ENCODE assay signal across 18 mouse cellular contexts in genomic region chr5:117744654-117745178, GRCm38 (mm10). TPM values are rescaled to one million over a fixed set of nuclear protein-coding genes. Genes with fewer than 3 reads are reported as not detected.
A peak's percentile ranks its signal among the peaks of the same experiment; 100 is the strongest.
DNase-seq lines count a peak whose midpoint lies in the region; TF ChIP-seq lines count a peak whose summit lies in the region.
"Had no signal": no experiment of that assay in that cellular context is flagged by ENCODE, and none has a peak within 500 bp of the region (broad histone marks: within the 10 kb centered on the region; RNA-seq: fewer than 3 reads in every experiment).

No protein-coding gene starts in this region.

- DNase-seq in adrenal gland, postnatal 36 days: peak; percentile 17 to 23
- no peak for DNase-seq in adrenal gland, postnatal 4 days (ENCODE audit: low spot score in 2 of 2)
- peak; percentile 14 to 18 for DNase-seq in layer of hippocampus, adult 2 months (ENCODE audit: low spot score in 2 of 2)
- DNase-seq in layer of hippocampus, adult 9-10 months (ENCODE audit: low spot score): no peak
- peak; percentile 47 for DNase-seq in right cerebral cortex, adult 18-20 months
- DNase-seq in right cerebral cortex, postnatal 10 days (ENCODE audit: low spot score in 2 of 2): no peak
- DNase-seq in left cerebral cortex, postnatal 36 days (ENCODE audit: low spot score in 2 of 2): peak; percentile 11 to 15
- DNase-seq in heart, postnatal 25 days (ENCODE audit: low spot score): no peak
- DNase-seq: cerebellum, adult 2 months; heart, adult 18-20 months; kidney, adult 8-10 months; liver; liver, postnatal 0 days; lung, postnatal 14 days had no signal

- H3K4me3 ChIP-seq in layer of hippocampus, adult 2 months: no peak overlapping the region
- H3K4me3 ChIP-seq: embryonic facial prominence, embryonic 10.5 days; forebrain, embryonic 15.5 days; heart, embryonic 15.5 days; hindbrain, embryonic 10.5 days had no signal

- H3K27ac ChIP-seq in layer of hippocampus, adult 2 months: peak overlapping the region; percentile 51; the same call in 1 of the 2 replicates
- H3K27ac ChIP-seq: embryonic facial prominence, embryonic 10.5 days; forebrain, embryonic 15.5 days; heart, embryonic 15.5 days; hindbrain, embryonic 10.5 days had no signal

- TF ChIP-seq CTCF in layer of hippocampus, adult 2 months (conservative IDR thresholded peaks at IDR 0.05): no peak

- intact Hi-C loops in left cerebral cortex, postnatal 36 days (cut with DNase I): no loop called here
- intact Hi-C loops in heart, postnatal 25 days (cut with DNase I): no loop called here

RNA-seq across cellular contexts. Expression of gene Nos1, which starts 36.1 kb away (rescaled TPM):
- total RNA-seq in adrenal gland, postnatal 36 days (2021): under 1 TPM; 0.43 to 0.63 TPM
- 1 to 10 TPM; 1.1 to 1.3 TPM for total RNA-seq in adrenal gland, postnatal 4 days (2021)
- 10 to 100 TPM; 71.3 to 76.9 TPM for total RNA-seq in layer of hippocampus, adult 2 months (2021)
- total RNA-seq in left cerebral cortex, postnatal 36 days (2021): 10 to 100 TPM; 26.0 to 31.0 TPM
- total RNA-seq in heart, postnatal 25 days (2021): under 1 TPM; 0.39 TPM

Comparison
In these comparisons a context has a peak if more than half of its experiments do, and no peak if none do; other contexts are left out.
1. DNase-seq: peak in adrenal gland, postnatal 36 days (2 of 2), layer of hippocampus, adult 2 months (2 of 2), right cerebral cortex, adult 18-20 months (single experiment) and left cerebral cortex, postnatal 36 days (2 of 2); none in adrenal gland, postnatal 4 days (0 of 2), layer of hippocampus, adult 9-10 months (single experiment), right cerebral cortex, postnatal 10 days (0 of 2) and heart, postnatal 25 days (single experiment).
2. RNA of gene Nos1, which starts 36.1 kb away (total RNA-seq): 71.3 to 76.9 TPM in layer of hippocampus, adult 2 months and 26.0 to 31.0 TPM in left cerebral cortex, postnatal 36 days; 1.1 to 1.3 TPM in adrenal gland, postnatal 4 days, 0.43 to 0.63 TPM in adrenal gland, postnatal 36 days and 0.39 TPM in heart, postnatal 25 days; every median in the first group is over 10 times any median in the second.